Mouse (Mus musculus): ENCODE data around the gene Cryge.
"Not testable (repeated sequence)": the region's sequence is repeated elsewhere in the genome, so short reads cannot be mapped to it uniquely, and the experiment has no call there.

Gene Cryge

DNA sequence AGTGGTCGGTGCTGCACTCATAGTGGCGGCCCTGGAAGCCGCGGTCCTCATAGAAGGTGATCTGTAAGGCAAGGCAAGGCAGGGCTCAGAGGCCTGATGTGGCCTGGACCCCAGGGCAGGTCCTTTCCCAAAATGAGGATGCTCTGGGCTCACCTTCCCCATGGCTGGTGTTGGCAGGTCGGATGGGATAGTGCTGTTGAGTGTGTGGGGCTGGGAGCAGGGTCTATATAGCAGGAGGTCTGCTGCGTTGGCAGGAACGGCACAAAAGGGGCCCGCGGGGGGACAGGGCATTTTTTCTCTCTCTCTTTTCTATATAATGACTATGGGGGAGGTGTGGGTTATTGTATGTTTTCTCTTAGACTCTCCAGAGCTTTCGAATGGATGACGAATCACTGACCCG lies at the start of gene Cryge:
Cryge (minus strand) TSS at position 198 of the 400 bp plus-strand sequence.
- not testable (repeated sequence) for DNase-seq (ENCODE audit: low read depth, low spot score)

DNA sequence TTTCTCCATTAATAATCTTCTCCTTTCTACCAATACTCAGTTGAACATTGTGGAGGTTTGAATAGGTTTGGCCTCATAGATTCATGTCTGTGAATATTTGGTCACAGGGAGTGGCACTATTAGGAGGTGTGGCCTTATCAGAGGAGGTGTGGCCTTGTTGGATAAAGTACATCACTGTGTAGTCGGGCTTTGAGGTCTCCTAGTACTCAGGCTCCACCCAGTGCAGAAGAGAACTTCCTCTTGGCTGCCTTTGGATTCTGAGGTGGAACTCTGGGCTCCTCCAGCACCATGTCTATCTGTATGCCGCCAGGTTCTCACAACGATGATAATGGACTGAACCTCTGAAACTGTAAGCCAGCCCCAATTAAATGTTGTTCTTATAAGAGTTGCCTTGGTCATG lies 46.0 kb upstream of the Cryge start:
- DNase-seq (ENCODE audit: low read depth, low spot score): no peak

DNA sequence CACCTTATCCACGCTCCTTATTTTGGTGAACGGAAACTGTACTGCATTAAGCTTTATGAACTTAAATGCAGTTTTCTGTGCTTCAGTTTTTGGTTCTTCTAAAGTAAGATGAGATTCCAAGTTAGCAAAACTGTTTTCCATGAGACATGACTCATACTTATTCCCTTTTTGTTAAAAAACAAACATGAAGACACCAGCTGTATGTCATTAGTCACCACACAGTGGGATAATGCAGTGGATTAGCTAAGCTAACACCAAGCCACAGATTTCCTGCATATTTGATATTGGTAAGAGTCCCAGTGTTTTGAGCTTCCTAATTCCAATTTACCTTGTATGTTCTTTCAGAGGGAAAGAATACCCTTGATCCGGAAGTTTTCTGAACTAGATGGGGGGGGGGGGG lies 40.6 kb upstream of the Cryge start:
- no peak for DNase-seq (ENCODE audit: low read depth, low spot score)

DNA sequence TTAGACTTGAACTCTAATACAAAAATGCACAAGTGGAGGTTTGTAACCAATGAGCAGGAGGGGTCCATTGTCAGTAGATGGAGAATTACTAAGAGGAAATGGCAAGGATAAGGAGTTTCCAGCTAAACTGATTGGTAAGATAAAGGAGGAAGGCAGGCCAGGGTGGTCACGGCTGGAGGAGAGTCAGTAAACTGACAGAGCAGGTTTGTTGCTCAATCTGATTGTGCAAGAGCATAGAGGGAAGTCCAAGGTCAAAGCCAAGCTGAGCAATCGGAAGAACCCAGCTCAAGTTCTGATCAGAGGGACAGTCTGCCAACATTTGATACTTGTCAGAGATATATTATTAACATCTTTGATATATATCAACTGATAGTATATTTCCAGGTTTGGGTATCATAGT lies 39.4 kb upstream of the Cryge start:
- no peak for DNase-seq (ENCODE audit: low read depth, low spot score)

DNA sequence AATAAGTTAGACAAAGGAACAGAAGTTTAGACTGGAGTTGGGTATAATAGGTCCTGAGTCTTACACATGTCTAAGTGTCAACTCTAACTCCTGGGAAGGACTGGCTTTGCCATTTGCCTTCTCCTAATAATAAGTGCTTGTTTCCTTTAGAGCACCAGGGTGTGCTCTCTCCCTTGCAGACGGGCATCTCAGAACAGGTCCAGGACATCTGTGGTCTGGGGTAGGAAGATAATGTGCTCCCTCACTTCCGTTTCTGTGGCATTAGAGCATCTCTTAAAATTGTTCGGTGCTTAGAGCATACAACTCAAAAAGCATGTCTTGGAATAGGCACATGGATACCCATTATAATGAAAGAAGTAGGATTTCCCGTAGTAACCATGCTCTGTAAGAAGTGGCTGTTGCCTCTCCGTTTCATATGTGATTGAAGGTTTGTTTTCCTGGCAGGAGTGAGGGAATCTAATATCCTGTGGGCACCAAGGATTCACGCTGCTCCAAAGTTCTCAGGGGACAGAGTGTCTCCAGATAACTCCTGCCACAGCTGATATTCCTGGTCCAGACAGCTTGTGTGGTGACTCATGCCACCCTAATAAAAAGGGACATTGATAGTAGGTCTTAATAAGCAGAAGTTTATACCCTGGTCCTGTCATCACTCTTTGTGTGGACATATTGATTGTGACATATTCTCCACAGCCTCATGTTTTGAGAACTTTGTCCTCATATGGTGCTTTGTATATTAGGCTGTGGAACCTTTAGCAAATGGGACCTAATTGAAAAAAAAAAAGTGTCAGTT lies 37.8 kb upstream of the Cryge start:
- DNase-seq (ENCODE audit: low read depth, low spot score): no peak

DNA sequence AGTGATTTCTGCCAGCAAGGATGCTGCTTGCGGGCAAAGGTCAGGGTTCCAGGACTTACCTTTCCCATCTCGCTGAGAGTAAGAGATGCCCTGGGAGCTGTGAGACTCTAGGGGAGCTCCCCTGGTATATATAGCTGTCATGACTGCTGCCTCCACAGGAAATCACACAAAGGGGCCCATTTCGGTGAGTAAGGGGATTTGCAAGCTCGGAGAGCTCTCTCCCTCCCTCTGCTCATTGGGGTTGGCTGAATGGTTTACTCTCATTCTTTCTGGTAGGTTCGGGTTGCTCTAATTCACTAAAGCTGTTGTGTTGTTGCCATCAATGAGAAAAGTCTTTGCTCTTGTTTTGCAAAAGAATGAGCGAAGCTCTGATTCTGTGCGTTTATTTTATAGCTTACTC lies 31.2 kb upstream of the Cryge start, which contains the start of gene Crygb:
Crygb (minus strand) TSS at position 101 of the 400 bp plus-strand sequence.
- DNase-seq (ENCODE audit: low read depth, low spot score): no peak

DNA sequence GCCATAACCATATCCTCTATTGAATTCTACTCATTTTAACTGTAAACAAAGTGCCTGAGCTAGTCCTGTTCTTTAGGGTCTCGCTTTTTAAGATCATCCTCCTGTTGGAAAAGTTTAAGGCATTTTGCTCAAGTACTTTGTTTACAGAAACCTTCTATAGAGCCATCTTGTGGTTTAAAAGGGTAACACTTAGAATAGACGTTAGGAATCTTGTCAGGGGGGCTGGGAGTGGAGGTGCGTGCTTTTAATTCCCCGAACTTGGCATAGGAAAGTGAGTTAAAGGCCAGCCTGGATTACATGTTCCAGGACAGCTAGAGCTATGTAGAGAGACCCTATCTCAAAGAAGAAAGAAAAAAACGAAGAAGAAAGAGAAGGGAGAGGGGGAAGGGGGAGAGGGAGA lies 24.7 kb upstream of the Cryge start:
- no peak for DNase-seq (ENCODE audit: low read depth, low spot score)

DNA sequence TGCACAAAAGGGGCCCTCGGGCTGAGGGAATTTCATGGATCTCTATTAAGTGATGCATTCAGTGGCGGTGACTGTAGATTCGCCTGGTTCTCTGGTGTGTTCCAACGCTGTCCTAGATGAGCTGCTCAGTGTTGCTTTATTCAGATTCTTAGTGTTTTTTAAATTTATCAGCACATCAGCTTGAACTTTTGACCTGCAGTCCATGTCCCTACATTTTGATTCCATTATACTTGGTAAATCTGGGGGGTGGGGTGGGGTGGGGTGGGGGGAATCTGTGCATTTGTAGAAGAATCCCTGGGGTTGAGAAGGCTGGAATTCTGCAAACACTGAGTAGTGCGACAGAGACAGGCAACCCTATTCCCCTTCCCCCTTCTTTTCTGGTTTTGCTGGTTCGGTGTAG lies 22.6 kb upstream of the Cryge start, which contains the start of gene Crygc:
Crygc (minus strand) TSS at position 101 of the 400 bp plus-strand sequence.
- DNase-seq (ENCODE audit: low read depth, low spot score): no peak

DNA sequence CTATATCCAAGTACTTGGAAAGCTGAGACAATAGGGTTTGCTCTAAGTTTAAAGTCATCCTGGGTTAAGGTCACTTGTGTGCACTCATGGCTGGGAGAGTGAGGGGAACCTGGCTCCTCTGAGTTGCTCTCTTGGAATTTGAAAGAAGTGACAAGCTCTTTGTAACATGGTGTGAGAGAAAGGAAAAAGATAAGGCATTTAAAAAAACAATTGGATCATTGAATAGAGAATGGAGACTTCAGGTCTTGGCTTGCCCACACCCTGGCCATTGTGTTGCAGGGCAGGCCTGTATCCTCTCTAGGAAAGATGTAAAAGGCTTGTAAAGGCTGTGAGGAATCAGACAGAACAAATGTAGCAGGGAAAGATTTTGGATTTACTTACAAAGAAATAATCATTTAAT lies 16.9 kb upstream of the Cryge start:
- no peak for DNase-seq (ENCODE audit: low read depth, low spot score)

DNA sequence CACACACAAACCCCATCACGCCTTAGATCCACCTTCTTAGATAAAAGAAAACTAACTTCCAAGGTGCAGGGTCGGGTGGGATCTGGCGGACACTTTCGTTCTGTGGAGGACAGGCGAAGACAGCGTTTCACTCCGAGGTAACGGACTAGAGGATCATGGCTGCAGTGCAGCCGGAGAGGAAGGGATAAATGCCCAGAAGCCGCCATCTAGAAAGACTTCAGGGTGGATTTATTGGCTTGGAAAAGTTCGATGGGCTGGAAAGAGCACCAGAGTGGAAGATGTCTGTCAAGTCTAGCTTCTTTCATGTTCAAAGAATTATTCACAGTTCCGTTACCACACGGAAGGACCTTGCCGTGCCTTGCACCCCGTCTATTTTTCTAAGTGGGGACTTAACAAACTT lies 13.3 kb upstream of the Cryge start:
- no peak for DNase-seq (ENCODE audit: low read depth, low spot score)

DNA sequence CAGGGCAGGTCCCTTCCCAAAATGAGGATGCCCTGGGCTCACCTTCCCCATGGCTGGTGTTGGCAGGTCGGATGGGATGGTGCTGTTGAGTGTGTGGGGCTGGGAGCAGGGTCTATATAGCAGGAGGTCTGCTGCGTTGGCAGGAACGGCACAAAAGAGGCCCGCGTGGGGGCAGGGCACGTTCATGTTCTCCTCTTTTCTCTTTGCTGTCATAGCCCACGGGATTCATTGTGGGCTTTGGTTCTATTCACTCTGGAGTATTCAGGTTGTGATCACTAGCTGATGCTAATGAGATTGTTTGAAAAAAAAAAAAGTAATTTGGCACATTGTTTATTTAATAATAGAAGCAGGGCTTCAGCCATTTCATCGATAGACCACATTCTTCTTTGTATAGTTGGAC lies 12.4 kb upstream of the Cryge start, which contains the start of gene Crygd:
Crygd (minus strand) TSS at position 101 of the 400 bp plus-strand sequence.
- no peak for DNase-seq (ENCODE audit: low read depth, low spot score)

DNA sequence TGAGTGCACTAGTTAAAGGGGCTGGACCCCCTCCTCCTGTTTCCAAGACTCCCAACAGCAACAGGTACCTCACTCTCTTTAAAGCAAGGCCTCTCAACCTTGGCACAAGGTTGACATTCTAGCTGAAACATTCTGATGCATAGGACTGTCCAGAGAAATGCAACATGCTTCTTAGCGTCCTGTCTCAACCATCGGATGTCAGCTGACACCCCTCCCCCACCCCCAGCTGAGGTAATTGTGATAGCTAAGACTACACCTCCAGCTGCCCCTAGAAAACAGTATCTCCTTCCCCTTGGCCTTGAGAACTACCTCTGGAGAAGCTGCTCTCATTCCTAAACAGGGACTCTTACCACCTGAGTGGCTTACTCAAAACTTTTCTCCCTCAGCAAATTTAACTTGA lies 1.2 kb upstream of the Cryge start:
- no peak for DNase-seq (ENCODE audit: low read depth, low spot score)

DNA sequence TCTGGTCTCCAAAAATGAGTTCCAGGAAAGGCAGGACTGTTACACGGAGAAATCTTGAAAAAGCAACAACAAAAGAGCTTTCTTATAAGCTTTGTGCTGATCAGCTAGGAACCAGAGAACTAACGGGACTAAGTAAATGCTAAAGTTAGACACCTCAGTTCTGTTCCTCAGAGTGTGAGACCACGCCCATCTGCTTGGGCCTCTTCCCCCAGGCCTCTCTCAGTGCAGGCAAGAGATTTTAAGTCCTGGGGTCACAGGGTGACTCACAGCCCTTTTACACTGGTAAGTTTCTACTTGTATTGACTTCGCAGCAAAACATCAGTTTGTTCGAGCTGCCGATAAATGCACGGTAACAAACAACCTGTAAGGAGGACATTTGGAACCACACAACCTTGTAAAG lies 747 bp upstream of the Cryge start:
- no peak for DNase-seq (ENCODE audit: low read depth, low spot score)

DNA sequence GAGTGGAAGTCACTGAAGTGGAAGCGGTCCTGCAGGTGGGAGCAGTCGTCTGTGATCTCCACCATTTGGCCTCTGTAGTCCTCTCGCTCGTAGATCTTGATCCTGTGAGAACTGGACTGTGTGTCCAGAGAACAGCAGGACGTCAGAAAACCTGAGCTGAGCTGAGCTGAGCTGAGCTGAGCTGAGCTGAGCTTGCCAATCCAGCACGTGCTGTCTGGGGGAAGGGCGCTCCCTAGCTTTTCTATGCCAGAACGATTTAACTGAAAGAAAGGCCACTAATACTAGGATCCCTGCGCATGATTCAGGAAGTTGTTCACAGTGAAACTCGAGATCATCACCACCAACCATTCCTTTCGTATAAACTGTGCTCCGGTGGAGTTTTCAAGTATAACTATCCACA lies 2.2 kb downstream of the Cryge start:
- DNase-seq (ENCODE audit: low read depth, low spot score): no peak

DNA sequence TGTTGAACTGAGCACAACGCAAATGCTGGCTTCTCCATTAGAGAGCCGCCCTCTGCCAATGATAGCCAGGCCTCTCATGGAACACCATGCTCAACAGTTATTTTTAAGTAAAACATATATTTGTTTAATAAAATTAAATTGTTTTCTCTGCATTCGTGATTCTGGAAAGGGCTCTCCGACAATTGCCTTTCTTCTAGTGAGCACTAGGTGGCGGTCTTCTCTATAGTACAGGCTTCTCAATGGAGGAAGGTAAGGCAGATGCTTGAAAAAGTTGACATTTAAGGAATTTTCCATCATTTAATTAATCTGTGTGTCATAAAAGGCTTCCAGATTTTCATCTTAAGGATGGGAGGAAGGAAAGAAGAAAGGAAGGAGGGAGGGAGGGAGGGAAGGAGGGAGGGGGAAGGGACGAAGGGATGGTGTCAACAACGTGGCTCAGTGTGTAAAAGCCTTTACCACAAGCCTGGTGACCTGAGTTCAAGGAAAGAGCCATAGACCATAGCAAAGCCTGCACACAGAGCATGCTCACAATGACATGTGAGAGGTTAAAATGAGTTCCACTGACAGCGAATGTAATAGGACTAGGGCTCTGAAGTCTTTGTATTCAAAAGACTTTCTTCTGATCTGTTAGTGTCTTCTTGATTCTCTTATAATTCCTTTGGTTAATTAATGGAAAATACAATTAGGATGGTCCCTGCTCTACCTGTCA lies 4.4 kb downstream of the Cryge start:
- DNase-seq (ENCODE audit: low read depth, low spot score): no peak

DNA sequence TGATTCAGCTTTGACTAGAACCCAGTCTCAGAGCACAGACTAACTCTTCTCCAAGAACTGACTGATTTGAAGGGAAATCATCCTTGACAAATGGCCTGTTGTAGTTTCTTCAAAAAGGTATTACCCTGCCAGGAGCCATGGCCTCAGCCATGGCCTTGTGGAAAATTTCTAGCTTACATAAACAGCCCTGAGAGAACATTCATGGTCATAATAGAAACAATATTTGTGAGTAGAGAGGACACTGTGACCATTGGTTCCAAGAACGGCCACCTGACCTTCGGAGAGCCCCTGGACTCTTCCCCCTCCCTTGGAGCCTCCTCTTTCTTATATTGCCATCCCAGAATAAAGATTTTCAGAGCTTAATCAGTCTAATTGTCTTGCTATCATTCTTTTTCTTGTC lies 7.5 kb downstream of the Cryge start:
- DNase-seq (ENCODE audit: low read depth, low spot score): no peak

DNA sequence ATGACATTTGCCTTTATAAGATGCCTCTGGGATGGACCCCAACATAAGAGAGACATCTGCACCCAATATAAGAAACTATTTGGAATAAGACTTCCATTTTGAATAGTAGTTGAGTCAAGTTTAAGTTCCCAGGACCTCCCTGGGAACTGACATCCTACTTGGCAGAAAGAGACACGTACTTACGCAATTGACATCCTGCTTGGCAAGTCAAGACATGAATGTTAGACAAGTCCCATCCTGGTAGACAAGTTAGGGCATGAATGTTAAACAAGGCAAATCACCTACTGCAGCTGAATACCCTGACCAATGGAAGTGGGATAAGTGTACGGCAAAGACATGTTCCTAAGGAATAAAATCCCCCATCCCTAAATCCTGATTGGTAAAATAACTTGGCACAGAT lies 9.1 kb downstream of the Cryge start:
- no peak for DNase-seq (ENCODE audit: low read depth, low spot score)

DNA sequence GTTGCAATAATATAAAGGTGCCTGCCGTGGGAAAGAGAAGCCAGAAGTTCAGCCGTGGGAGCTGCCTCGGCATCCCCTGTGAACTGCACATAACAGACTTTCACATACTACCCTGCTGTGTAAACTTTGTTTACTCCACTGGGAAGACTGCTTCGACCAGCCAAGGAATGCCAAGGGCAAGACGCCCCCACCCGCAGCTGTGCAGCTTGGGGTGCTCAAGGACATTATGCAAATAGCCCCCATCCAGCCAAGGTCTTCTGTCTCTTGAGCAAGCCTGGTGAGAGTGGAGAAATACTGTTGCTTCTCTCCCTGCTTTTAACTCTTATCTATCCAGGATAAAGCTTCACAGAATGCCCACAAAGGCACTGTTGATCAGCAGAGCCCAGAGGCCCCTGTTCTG lies 10.1 kb downstream of the Cryge start:
- DNase-seq (ENCODE audit: low read depth, low spot score): no peak

DNA sequence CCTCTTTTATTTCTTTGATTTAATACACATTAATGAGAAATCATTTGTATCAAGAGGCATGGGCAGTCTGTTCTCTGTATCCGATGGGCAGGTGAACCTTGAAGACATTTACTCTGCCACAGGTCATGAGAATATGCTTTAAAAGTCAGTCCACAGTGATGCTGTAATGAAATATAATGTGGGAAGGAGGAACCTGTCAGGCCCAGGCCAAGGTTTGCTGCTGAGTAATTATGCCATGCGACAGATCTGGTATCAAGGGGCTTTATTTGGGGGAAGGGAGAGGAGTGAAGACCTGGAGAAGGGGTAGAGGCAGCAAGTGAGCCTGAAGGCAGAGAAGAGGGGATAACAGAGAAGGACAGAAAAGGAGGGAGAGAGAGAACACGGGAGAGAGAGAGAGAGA lies 11.3 kb downstream of the Cryge start:
- DNase-seq (ENCODE audit: low read depth, low spot score): no peak

DNA sequence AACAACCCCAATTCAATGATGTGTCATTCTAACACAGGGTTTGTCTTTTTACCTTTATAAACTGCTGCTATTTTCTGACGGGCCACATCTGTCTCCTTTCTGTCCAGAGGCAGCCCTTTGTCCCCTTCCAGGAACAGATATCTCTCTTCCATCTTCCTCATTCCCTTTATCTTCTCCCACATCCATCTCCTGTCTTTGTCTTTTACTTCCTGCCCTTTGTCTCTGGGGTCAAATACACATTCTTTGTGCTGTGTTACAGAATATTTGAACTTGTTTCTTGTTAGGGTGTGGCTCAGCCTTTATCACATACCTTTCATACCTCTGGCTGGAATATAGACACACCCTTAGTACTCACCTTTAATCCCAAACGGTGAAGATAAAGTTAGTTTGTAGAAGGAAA lies 13.4 kb downstream of the Cryge start:
- DNase-seq (ENCODE audit: low read depth, low spot score): no peak

DNA sequence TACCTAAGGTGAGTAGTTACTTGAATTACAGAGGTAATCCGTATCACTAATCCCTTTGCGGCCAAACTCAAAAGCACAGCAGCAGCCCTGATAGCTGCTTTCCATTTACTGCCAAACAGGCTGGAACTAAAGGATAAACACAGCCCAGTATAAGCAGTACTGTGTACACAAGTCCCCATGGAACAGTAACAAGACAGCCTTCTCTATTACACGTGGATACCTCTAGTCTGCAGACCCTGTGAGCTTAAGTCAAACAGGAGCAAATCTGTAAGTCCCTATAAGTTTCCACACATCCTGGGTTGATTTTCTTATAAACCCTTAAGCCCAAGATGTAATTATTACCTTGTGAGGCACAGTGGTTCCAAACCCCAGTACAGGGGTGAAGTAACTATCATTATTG lies 15.4 kb downstream of the Cryge start:
- no peak for DNase-seq (ENCODE audit: low read depth, low spot score)

DNA sequence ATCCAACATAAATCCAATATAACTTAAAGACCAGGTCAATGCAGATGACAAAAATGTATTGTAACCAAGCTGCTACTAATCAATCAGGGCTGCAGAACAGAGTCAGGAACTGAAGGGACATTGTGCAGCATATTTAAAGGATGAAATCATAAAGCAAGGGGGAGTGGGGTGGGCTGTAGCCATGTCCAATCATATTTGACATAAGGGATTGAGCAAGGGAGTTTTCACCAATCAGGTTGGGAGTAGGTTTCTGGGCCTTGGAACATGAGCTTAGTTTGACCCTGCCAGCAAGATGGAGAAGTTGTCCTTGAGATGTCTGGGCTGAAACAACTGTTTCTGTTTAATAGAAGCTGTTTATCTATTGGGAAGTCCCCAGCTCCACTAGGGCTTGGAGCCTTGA lies 18.3 kb downstream of the Cryge start, which contains the start of gene Akr1cl:
Akr1cl (minus strand) TSS at position 119 of the 400 bp plus-strand sequence.
- DNase-seq (ENCODE audit: low read depth, low spot score): no peak

DNA sequence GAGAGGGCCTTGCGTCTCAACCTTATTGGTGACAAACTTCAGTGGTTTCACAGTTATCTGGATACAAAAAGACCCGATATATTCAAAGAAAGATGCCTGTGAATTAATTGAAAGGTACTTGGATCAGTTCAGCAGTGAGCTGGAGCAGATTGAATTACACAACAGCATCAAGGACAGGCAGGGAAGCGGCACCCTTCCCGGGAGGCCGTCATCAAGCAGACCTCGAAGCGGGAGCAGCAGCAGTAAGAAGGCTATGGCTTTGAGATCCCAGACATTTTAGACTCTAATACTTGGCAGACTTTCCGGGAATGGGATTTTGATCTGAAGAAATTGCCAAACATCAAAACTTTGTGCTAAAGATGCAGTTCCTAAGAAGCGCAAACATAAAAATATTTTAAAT lies 22.7 kb downstream of the Cryge start:
- no peak for DNase-seq (ENCODE audit: low read depth, low spot score)

All from mesoderm, embryonic 11.5 days (tissue).